Mouse (Mus musculus) forebrain, embryonic 14.5 days (tissue): ENCODE results near the gene Myrfl. TPM values are rescaled to one million over a fixed set of nuclear protein-coding genes. Genes with fewer than 3 reads are reported as not detected.
A peak's percentile ranks its signal among the peaks of the same experiment; 100 is the strongest.

ENCODE experiments used
- ATAC-seq: fragments of 200-750 bp; cut with Nextera tagmentation; 2 replicates; pipeline ENCODE4 v1.8.0; 2017; ENCODE audit warnings: mild to moderate bottlenecking, moderate library complexity
- DNase-seq: peaks from one replicate; pipeline ENCODE4 v3.0.0-alpha.2; 2015; ENCODE audit warnings: low spot score
- H3K27ac ChIP-seq: fragments of 300-500 bp; sonication (generic); 2 replicates; pipeline ENCODE4 v1.5.1; 2014; ENCODE audit warnings: low read depth, mild to moderate bottlenecking, control low read depth, low read length, moderate library complexity
- H3K27me3 ChIP-seq: fragments of 300-500 bp; sonication (generic); replicated peaks from 2 replicates; pipeline ENCODE4 v1.6.1; 2014; ENCODE audit warnings: low read length, control low read depth, mixed read lengths; ENCODE audit not compliant: control insufficient read depth, insufficient read depth
- H3K36me3 ChIP-seq: fragments of 300-500 bp; sonication (generic); 2 replicates; pipeline ENCODE4 v1.6.1; 2014; ENCODE audit warnings: low read length, control low read depth; ENCODE audit not compliant: control insufficient read depth, insufficient read depth
- H3K4me1 ChIP-seq: fragments of 300-500 bp; sonication (generic); 2 replicates; pipeline ENCODE4 v1.6.1; 2014; ENCODE audit warnings: antibody characterized with exemption, low read length, control low read depth; ENCODE audit not compliant: control insufficient read depth, insufficient read depth
- H3K4me2 ChIP-seq: fragments of 300-500 bp; sonication (generic); 2 replicates; pipeline ENCODE4 v1.6.1; 2014; ENCODE audit warnings: mild to moderate bottlenecking, control low read depth, low read length
- H3K4me3 ChIP-seq: fragments of 300-500 bp; sonication (generic); 2 replicates; pipeline ENCODE4 v1.5.1; 2014; ENCODE audit warnings: low read depth, low read length, control low read depth
- H3K9ac ChIP-seq: fragments of 300-500 bp; sonication (generic); 2 replicates; pipeline ENCODE4 v1.6.1; 2014; ENCODE audit warnings: mild to moderate bottlenecking, low read length, control low read depth, moderate library complexity
- H3K9me3 ChIP-seq: fragments of 300-500 bp; sonication (generic); replicated peaks from 2 replicates; pipeline ENCODE4 v1.6.1; 2016; ENCODE audit warnings: low read length, control low read depth, mixed read lengths; ENCODE audit not compliant: control insufficient read depth
- WGBS: fragments of 180-500 bp; shearing (Covaris S2); extraction: QIAGEN DNeasy Blood & Tissue Kit; methylation state at CpG from one replicate; pipeline ENCODE4 v1.1.7; 2014; 5-methylcytosine and 5-hydroxymethylcytosine counted together
- polyA plus RNA-seq: library from polyadenylated mRNA; unstranded; fragments of >200 nt; fragmentation: Nextera tagmentation; extraction: Ambion mirVana; gene quantifications from 2 replicates; pipeline ENCODE4 v1.2.1, GENCODE M21; 2014

Myrfl gene
- polyA plus RNA-seq, 1 experiment from 2014 or later, result 0.06 TPM

DNA sequence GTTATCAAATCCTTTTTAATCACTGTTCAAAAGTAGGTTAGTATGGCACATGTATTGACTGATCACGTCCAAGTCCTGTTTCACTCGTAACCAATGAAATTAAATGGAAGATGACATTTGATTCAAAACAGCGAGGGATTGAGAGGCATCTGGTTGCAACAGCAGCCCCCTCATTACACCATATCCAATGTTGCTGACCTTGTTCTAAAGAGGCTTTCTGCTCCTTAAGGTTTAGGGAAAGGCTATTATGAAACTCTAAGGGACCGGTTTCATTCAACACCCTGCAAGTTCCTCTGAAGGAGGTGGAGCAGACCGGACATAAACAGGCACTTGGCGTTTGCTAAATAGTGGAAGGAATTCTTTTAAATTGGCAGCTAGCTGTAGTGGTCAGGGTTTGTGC, 2.2 kb downstream of the Myrfl start:
- Histone ChIP-seq H3K4me3 (no peak overlapping the region), H3K36me3 (no peaks in the 10 kb centered on the region), H3K27ac (no peak overlapping the region), H3K4me2 (no peak overlapping the region), H3K9me3 (no peaks in the 10 kb centered on the region), H3K27me3 (no peaks in the 10 kb centered on the region), H3K9ac (no peak overlapping the region), H3K4me1 (no peaks in the 10 kb centered on the region)
- 69% methylated on average over 6 of the region's 6 CpGs for WGBS
- DNase-seq (no peak), ATAC-seq (no peak)

DNA sequence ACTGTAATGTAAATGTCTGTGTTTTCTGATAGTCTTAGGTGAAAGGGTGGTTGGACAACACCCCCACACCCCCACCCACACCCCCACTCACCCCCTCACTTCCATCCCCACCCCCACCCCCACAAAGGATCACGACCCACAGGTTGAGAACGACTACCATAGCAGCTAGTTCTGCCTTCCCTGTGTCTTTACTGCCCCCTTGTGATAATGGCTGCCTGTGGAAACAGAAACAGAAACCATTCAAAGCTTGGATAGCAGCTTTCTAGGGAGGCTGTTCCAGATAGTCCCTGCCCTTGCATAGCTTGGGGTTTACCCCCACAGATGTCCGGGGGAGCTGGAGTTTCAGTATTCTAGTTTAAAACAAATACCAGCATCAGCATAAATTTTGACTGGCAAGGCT, 3.0 kb downstream of the Myrfl start:
- Histone ChIP-seq H3K36me3 (no peaks in the 10 kb centered on the region), H3K4me1 (no peaks in the 10 kb centered on the region), H3K27me3 (no peaks in the 10 kb centered on the region), H3K9ac (no peak overlapping the region), H3K4me2 (no peak overlapping the region), H3K9me3 (no peaks in the 10 kb centered on the region), H3K4me3 (no peak overlapping the region), H3K27ac (no peak overlapping the region)
- 26% methylated on average over 3 of the region's 3 CpGs for WGBS
- no peak for ATAC-seq
- DNase-seq, result peak; percentile 60

DNA sequence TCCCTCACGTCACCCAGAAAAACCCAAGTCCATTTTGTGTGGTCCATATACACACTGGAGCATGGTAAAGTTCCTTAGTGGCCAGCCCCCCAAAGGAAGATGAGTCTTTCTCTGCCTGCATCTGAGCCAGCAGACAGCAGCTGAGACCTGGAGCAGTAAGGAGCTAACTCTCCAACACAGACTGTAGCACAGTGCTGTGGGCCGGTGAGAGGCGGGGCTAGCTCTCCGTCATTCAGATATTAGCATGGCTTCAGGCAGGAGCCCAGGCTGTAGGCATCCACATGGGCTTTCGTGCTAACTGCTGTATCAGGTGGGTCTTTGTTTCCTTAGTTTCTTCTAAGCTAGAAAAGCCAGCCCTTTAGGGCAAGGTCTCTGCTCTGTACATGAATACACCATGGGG, 6.1 kb downstream of the Myrfl start:
- Histone ChIP-seq H3K4me3 (no peak overlapping the region), H3K4me2 (no peak overlapping the region), H3K4me1 (no peaks in the 10 kb centered on the region), H3K27me3 (no peaks in the 10 kb centered on the region), H3K9me3 (no peaks in the 10 kb centered on the region), H3K27ac (no peak overlapping the region), H3K9ac (no peak overlapping the region), H3K36me3 (no peaks in the 10 kb centered on the region)
- 40% methylated on average over 5 of the region's 5 CpGs for WGBS
- ATAC-seq (peak; percentile 69; the same call in 1 of the 2 replicates), DNase-seq (peak; percentile 27)

DNA sequence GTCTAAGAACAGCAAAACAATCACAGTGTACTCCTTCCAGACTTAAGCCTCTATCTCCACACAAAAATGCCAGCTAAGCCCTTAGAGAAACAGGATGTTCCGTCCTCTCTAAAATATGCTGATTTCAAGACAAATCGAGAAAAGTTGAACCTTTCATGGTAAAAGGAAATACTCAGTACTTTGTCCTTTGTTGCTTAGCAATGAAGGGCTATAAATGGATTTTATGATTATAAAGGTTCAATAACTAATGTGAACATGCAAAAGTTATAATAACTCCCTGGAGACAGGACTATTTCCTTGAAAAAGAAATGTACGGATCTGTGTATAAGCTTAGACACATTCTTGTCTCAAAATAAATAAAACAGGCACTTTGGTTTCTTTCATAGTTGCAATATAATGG, 12.2 kb downstream of the Myrfl start:
- 83% methylated on average over 3 of the region's 3 CpGs for WGBS
- DNase-seq, result no peak
- Histone ChIP-seq H3K36me3 (no peaks in the 10 kb centered on the region), H3K4me3 (no peak overlapping the region), H3K9ac (no peak overlapping the region), H3K9me3 (no peaks in the 10 kb centered on the region), H3K4me2 (no peak overlapping the region), H3K4me1 (no peaks in the 10 kb centered on the region), H3K27me3 (no peaks in the 10 kb centered on the region), H3K27ac (no peak overlapping the region)
- ATAC-seq, result no peak

DNA sequence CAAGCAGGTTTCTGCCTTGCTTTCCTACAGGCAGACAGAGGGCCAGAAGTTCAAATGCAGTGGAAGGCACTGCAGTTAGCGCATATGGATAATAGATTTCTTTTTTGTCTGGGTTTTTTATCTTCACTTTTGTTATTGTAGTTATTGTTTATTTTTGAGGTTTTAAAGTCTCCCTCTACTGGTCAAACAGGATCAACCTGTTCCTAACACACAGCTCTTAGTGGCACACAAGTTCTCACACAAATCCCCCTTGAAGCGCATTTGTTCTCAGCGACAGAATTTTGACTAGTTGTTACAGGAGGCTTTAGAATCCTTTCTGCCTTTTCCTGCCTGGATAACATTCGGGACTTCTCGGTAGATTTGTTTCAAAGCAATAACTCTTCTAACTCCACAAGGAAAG, 13.2 kb downstream of the Myrfl start:
- Histone ChIP-seq H3K4me1 (no peaks in the 10 kb centered on the region), H3K4me3 (no peak overlapping the region), H3K27ac (no peak overlapping the region), H3K4me2 (no peak overlapping the region), H3K9me3 (no peaks in the 10 kb centered on the region), H3K27me3 (no peaks in the 10 kb centered on the region), H3K36me3 (no peaks in the 10 kb centered on the region), H3K9ac (no peak overlapping the region)
- 76% methylated on average over 5 of the region's 5 CpGs for WGBS
- DNase-seq (no peak), ATAC-seq (no peak)

DNA sequence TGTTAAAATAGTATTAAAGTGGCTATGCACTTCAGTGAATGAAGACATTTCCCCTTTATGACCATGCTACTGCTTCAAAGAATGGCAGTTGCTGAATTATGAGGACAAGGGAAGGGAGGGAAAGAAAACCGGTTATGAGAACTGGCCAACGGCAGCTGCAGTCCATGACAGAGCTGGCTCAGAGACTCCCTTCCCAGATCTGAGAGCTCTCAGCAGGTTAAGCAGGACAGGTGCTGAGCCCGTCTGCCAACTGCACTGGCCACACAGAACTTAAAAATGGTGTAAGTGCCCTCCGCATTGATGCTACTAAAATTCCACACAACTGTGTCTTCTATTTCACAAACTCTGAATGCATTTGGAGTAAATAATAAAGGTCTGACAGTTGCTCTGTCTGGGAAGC, 19.3 kb downstream of the Myrfl start:
- no peak overlapping the region for H3K9ac ChIP-seq
- H3K27ac ChIP-seq, result no peak overlapping the region
- H3K9me3 ChIP-seq, result no peaks in the 10 kb centered on the region
- ATAC-seq, result no peak
- H3K4me2 ChIP-seq, result no peak overlapping the region
- no peaks in the 10 kb centered on the region for H3K4me1 ChIP-seq
- H3K4me3 ChIP-seq, result no peak overlapping the region
- 90% methylated on average over 4 of the region's 4 CpGs for WGBS
- no peaks in the 10 kb centered on the region for H3K27me3 ChIP-seq
- DNase-seq, result no peak
- no peaks in the 10 kb centered on the region for H3K36me3 ChIP-seq

DNA sequence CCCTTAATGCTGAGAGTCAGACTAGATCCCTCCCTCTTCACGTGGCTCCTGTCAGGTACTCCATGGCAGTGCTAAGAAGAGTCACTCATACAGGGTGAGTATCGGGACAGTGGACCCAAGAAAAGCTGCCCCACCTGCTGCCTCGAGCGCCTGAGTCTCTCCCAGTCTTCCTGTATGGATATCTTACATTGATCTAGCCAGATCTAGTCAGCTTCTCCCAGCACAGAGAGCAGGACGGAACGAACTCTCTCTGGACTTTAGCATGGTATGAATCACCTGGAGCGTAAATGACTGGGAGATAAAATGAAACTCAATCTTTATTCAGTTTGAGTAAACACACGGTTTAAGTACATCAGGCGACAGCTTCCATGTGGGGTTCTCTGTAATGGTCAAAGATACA, 22.2 kb downstream of the Myrfl start:
- Histone ChIP-seq H3K9me3 (no peaks in the 10 kb centered on the region), H3K4me1 (no peaks in the 10 kb centered on the region), H3K9ac (no peak overlapping the region), H3K4me3 (no peak overlapping the region), H3K27me3 (no peaks in the 10 kb centered on the region), H3K36me3 (no peaks in the 10 kb centered on the region), H3K4me2 (no peak overlapping the region), H3K27ac (no peak overlapping the region)
- WGBS, result 89% methylated on average over 9 of the region's 9 CpGs
- DNase-seq (no peak), ATAC-seq (no peak)

DNA sequence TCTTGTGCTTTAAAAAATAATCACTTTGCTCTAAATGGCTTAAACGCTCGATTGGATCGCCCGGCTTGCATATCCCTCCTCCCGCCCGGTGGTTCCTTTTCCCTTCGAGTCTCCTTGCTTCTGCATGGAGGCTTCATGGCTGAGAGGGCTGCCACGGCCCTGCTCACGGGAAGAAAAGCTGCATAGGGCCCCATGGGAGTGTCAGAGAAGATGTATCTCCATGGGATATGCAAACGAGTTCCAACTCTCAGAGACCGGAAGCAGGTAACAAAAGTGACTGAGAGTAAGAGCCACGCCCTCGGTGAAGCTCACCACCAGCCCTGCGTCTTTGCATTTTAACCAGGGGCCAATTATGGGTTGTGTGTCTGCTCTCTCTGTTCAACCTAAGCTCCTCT, 24.7 kb downstream of the Myrfl start:
- Histone ChIP-seq H3K9me3 (no peaks in the 10 kb centered on the region), H3K4me3 (no peak overlapping the region), H3K4me1 (no peaks in the 10 kb centered on the region), H3K4me2 (no peak overlapping the region), H3K36me3 (no peaks in the 10 kb centered on the region), H3K27ac (peak overlapping the region; percentile 5; the same call in 1 of the 2 replicates), H3K27me3 (no peaks in the 10 kb centered on the region), H3K9ac (no peak overlapping the region)
- ATAC-seq, result no peak
- no peak for DNase-seq
- WGBS, result 83% methylated on average over 14 of the region's 14 CpGs

DNA sequence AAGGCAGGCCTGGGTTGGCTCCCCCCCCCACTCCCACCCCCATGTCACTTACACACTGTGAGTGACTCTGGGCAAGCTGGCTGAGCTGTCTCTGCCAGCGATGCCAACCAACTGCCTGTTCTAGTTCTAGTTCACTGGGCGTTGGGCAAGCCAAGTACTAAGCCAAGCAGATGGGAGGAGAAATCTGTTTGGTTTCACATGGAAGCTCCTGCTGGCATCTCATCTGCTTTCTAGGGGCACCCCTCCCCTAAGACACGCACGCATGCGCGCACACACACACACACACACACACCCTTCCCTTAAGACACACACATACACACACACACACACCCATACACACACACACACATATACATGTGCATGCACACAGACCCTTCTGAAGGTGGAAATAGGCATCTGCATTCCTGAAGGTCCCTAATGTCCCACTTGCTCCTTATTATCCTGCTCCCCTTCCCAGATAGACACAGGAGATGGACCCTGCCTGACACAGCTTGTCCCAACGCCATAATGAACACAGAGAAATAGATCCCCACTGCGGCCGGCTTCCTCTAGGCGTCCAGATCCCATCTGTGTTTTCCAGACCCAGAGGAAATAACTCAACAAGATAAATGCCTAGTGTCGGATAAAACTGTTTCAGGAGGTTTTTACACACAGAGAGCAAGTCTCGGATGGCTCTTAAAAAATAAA, 25.2 kb downstream of the Myrfl start:
- H3K4me1 ChIP-seq, result no peaks in the 10 kb centered on the region
- no peak overlapping the region for H3K4me2 ChIP-seq
- 90% methylated on average over 12 of the region's 12 CpGs for WGBS
- H3K9ac ChIP-seq, result no peak overlapping the region
- H3K9me3 ChIP-seq, result no peaks in the 10 kb centered on the region
- ATAC-seq (peak; percentile 75), DNase-seq (peak; percentile 65)
- H3K36me3 ChIP-seq, result no peaks in the 10 kb centered on the region
- H3K4me3 ChIP-seq, result no peak overlapping the region
- H3K27me3 ChIP-seq, result no peaks in the 10 kb centered on the region
- peak overlapping the region; percentile 5; the same call in 1 of the 2 replicates for H3K27ac ChIP-seq
